Mouse (Mus musculus) frontal cortex, postnatal 25 days (tissue): Measurements from ENCODE around the gene Acadvl.
A peak's percentile ranks its signal among the peaks of the same experiment; 100 is the strongest.

ENCODE experiments used
- DNase-seq, 2 experiments: peaks; one replicate each; pipeline ENCODE4 v3.0.0; 2022; ENCODE audit warnings: low spot score in 2 of 2

The Acadvl gene

DNA sequence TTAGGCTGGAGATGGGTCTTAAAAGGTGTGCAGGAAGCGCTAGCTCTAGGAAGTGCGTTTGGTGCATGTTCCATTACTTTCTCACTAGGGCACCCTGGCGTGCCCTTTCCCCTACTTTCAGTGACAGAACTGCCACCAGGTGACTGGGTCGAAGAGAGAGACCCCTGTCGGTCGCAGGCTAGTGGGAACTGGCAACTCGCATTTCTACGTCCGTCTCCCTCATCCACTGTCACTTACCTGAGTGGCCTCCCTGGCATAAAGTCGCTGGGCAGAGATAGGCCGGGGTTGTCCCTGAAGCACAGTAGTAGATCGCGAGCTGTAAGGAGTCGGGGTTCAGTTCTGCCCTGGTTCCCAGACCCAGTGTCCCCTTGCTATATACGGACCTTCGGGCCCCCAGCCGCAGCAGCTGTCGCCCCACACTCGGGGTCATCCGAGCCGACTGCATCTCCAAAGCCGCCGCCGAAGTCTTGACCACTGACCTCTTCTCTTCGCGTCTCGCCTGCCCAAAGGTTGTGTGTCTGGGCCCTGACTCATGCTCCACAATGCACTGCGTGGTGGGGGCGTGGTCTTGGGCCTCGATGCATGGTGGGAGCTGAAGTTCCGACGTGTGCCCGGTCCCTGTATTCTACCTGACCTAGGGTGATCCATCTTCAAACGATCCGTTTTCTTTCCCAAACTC is at the start of gene Acadvl:
Acadvl (minus strand) TSS at position 532 of the 679 bp plus-strand sequence.
- peak; percentile 64 to 76 for DNase-seq

DNA sequence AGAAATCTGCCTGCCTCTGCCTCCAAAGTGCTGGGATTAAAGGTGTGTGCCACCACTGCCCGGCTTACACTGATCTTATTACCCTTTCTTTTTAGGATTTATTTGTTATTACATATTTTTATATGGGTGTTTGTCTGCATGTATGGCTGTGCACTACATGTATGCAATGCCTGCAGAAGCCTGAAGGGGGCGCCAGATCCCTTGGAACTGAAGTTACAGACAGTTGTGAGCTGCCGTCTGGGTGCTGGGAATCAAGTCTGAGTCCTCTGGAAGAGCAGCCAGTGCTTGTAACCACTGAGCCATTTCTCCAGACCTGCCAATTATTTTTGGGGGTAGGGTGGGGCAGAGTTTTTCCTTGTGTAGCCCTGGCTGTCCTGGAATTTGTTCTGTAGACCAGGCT is 47.8 kb upstream of the Acadvl start:
- DNase-seq, result no peak

DNA sequence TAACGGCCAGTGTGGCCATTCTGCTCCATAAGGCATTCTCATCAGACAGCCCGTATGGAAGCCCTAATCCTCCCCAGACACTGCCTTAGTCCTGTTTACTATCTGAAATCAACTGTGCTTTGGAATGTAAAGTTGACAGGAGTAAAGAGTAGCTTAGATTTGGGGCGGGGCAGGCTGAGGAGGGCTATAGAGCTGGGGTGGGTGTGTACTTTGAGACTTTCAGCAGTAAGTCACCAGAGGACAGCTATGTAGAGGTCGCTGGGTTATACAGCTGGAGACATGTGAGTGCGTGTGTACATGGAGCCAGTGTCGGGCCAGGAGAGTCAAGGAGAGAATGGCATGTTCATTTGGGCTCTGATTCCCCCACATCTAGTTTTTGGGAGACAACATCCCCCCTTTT is 44.7 kb upstream of the Acadvl start:
- no peak for DNase-seq

DNA sequence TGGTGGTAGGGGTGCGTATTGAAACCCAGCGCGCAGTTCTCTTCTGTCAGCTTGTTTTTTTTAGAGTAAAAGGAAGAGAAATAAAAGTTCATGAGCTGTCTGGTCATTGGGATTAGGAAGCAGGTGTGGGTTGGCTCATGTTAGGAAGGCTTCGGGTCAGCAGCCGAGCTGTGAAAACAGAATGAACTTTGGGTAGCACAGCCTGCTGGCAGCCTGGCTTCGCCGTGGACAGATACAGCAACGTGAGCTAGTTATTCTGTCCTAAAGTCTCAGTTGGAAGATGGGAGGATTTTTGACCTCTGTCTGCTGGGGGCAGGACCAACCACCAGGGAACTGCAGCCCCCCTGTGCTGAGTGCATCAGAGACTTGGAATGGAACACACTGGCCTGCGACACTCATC is 42.6 kb upstream of the Acadvl start:
- DNase-seq, result no peak

DNA sequence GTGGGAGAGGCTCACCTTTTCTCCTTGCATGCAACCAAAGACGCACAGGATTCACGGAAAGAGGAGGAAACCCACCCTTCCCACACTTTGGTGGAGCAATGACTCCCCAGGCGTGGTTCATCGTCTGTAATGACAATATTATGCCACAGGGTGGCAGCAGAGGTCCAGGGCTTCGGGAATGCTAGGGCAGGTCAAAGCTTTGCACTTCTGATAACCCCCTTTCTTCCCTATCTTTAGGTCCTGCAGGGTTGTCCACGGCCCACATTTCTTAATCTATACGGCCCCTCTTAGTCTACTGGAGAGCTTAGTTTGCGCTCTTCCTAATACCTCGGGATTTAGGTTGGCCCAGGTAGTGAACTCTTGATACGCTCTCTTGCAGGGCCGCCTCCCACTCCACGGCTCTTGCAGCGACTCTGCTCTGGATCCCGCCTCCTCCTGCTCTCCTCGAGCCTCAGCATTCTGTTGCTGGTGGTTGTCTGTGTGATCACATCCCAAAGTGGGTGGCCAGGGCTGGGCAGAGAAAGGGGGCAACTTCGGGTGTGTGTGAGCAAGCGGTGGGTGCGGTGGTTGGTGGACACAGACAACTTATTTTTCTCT is 40.5 kb upstream of the Acadvl start:
- DNase-seq, result peak; percentile 49 to 56

DNA sequence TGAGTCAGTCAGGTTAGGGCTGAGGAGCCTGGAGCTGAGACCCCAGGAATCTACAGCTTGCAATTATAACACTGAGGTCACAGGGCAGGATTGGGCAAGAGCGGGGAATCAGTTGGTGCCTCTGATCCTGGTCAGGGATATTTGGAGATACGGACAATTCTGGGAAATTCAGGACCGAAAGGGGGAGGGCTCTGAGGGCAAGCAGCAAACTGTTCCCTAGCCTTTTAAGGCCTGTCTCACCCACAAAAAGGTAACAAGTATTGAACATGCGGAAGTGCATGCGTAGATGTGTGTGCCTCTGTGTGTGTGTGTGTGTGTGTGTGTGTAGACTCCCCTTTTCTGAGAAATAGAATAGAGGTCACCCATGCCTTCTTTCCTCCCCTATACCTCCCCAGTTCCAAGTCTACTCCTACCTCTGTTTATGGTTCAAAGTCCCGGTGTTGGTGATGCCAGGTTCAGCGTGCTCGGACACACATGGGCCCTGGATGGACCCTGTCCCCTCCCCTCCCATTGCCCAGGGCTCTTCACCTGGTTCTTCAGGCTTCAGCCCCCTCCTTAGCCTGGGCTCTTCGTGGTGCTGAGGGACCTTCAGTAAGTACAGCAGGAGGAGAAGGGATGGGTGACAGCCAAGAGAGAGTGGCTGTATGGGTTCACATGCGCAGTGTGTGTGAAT is 38.8 kb upstream of the Acadvl start, which contains the start of gene Asgr1:
Asgr1 (plus strand) TSS at position 188 of the 673 bp plus-strand sequence.
- DNase-seq, result no peak

DNA sequence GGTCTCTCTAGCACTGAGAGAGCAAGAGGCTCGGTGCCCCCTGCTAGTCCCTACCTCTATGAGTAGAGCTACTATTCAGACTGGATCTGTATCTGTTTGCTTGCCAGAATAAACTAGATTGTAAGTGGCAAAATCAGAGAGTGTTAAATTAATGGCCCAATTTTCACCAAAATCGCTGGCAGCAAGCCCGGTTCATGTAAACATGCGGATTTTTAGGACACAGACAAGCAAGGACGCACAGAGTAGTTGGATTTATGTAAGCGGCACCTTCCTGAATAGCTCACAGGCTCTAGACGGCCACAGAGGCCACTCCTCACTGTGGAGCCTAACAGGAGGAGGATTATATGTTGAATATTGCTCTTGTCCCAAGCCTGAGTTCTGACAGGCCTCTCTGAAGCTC is 37.9 kb upstream of the Acadvl start:
- no peak for DNase-seq

DNA sequence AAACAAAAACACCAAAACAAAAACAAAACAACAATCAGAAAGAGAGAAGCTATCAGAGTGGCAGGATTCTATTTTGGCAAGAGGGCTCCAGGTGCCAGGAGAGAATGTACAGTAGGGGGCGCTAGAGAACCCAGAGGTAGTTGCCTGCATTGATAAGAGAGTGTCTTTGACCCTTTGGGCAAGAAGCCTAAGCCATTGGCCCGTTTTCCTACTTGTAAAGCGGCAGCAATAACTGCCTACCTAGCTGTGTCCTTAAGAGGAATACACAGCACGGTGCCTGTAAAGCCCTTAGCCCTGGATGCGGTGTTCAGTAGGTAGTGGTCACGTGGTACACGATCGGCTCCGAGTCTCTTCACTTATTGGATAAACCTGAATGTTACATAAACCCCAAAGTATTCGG is 34.6 kb upstream of the Acadvl start:
- no peak for DNase-seq

DNA sequence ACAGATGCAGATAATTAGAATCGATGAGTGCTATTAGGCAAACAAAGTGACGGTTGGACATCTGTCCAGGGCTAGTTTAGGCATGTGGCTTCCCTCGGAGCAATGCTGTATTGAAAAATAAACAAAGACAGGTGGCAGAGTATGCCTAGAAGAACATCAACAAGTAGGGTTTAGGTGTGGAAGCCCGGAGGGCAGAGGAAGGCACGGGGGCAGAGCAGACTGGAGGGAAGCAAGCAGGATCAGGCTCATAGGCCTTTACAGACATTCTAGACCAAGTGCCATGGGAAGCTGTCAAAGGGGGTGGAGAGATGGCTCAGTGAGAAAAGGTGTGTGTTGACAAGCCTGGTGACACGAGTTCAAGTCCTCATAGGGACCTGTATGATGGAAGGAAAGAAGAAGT is 34.2 kb upstream of the Acadvl start:
- DNase-seq, result no peak

DNA sequence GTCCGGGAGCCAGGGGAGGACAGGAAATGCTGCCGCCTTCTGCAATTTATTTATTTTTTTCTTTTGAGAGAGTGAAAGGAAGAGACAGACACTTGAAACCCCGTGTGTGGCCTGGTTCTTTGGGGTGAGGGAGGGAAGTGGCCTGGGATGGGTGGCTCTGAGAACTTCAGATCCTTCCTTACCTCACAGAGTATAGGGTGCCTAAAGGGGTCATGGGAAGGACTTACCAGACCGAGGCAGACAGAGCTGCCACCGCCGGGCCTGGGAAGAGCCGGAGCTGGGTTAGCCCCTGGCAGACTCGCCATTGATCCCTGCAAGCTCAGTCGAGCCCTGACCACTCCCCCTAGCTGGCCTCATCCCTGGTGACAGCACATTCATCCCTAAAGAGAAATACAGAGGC is 30.2 kb upstream of the Acadvl start:
- no peak for DNase-seq

DNA sequence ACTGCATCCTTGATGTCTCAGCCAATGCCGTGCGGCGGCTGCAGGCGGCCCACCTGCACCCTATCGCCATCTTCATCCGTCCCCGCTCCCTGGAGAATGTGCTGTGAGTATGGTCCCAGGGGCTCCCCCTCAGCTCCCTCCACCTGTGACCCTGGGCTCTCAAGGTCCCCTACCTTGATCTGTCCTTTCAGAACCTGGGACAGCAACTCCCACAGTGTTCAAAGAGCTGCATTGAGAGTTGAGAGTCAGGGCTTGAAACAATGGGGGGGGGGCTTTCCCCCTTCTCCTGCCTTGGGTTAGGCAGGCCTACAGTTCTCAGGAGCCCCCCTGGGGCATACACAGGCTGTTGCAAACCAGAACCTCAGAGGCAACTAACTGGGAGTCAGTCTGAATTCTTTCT is 28.5 kb upstream of the Acadvl start:
- no peak for DNase-seq

DNA sequence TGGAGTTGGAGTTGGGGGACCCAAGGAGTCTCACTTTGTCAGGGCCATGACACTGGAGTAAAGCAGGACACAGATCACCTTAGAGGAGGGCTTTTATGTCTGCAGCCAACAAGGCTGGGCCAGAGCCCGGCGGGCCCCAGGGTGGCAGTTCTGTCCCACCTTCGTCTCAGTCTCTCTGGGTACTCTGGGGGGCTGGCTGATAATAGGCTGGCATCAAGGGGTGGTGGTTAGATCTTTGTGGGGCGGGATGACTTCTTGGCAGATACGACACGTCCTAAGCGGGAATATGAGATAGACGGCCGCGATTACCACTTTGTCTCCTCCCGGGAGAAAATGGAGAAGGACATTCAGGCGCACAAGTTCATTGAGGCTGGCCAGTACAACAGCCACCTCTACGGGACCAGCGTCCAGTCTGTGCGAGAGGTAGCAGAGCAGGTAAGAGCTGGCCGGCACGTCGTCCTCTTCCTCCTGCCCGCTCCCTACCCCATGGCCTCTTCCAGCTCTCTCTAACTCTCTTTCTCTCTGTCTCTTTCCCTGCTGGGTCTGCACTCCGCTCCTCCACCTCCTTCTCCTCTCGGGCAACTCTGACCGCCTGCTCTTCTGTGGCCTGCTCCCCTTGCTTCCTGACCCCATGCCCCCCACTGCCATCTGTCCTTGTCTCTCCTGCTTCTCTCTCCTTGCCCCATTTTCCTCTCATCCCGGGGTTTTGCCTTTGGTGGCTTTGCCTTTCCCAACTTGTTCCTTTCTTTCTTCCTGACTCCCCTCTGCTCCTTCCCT is 27.3 kb upstream of the Acadvl start:
- DNase-seq, result no peak

DNA sequence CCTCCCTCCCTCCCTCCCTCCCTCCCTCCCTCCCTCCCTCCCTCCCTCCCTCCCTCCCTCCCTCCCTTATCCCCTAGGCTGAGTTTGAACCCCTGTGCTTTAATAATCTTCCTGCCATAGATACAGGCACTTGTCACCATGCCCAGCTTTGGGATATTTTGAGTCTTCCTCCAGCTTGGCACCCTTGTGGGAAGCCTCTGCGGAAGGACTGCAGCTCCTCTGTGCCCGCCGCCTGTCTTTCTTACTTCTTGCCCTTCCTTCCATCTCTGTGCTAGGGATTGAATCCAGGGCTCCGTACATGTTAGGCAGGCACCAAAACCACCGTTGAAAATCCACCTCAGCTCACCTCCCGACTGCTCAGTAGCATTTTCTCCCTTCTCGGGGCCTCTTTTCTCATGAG is 25.0 kb upstream of the Acadvl start:
- DNase-seq, result no peak

DNA sequence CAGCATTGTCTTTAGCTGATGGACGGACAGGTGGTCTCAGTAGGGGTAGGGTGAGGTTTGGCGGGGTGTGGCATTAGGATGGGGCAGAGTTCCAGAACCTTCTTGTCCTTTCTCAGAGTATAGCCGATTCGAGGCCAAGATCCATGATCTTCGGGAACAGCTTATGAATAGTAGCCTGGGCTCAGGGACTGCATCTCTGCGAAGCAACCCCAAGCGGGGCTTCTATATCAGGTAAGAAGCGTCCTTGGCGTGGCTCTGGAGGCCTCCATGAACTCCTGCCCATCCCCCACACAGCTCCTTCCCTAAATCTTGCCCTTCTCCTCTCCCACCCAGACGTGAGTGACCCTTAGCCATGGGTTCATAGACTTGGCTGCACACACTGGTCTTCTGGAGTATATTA is 24.4 kb upstream of the Acadvl start:
- no peak for DNase-seq

DNA sequence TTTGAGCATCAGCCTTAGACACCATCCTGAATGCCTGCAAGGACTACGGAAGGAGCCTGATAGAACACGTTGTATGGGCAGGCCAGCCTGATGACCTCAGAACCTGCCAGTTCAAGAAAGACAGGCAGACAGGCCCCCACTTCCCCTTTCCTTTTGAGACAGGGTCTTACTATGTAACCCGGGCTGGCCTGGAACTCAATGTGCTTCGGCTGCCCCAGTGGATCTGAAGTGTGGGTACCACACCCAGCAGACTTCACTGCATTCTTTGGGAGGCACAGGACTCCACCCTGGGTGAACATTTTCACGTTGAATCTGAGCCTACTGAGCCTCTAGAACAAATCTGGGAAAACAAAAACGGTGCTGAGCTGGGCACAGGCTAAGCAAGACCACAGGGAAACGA is 23.0 kb upstream of the Acadvl start:
- no peak for DNase-seq

DNA sequence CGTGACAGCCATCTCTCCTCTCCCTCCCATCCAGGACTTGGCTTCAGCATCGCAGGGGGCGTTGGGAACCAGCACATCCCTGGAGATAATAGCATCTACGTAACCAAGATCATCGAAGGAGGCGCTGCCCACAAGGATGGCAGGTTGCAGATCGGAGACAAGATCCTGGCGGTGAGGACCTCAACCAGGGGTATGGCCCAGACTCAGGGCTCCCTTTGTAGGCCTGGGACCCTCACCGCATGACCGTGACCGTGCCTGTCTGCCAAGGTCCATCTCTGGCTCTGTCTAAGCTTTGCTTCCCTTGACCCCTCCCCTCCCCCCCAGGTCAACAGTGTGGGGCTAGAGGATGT is 16.1 kb upstream of the Acadvl start:
- no peak for DNase-seq

DNA sequence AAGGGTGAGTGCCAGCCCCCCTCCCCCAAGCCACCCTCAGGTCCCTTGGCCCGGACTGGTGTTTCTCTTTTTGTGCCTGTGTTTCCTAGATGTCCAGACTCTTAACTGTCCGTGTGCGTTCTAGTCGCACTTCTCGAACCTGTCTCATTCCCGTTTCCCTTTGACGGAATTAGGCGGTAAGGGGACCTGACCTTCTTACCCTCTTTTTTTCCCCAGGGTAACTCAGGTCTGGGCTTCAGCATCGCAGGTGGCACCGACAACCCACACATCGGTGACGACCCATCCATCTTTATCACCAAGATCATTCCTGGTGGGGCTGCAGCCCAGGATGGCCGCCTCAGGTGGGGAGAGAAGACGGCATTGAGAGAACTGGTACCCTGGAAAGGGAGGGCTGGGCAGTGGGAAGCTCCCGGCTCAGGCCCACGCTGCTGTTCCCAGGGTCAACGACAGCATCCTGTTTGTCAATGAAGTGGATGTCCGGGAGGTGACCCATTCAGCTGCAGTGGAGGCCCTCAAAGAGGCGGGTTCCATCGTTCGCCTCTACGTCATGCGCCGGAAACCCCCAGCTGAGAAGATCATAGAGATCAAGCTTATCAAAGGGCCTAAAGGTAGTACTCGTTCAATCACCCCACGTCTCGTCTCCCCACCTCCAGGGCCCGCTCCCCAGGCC is 15.6 kb upstream of the Acadvl start:
- no peak for DNase-seq

DNA sequence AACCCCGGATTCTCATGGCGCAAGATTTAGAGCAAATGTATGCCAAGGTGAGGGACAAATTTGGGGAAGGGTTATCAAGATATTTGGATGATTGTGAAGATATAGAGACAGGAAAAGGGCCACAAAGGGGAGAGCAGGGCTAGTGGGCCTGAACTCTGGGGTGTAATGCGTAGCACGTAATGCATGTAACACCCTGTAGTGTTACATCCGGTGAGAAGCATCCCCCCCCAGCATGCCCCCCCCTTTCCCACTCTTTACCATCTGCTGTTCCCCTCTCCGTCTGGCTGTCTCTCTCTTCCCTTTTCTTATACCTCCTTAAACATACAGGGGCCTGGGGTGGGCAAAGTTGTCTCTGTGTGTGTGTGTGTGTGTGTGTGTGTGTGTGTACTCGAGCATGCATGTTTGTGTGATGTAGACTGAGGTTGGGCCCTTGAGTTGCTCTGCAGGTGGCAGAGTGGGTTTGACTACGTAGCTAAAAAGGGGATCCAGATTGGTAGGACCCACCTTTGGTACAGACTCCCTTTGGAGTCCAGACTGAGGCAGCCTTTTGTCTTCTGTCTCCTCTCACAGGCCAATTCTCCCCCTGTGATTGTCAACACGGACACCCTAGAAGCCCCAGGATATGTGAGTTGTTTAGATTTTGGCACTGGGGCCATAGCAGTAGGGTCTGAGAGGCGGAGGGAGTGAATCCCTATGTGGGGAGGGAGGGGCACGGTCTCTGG is 14.8 kb upstream of the Acadvl start:
- DNase-seq, result no peak

DNA sequence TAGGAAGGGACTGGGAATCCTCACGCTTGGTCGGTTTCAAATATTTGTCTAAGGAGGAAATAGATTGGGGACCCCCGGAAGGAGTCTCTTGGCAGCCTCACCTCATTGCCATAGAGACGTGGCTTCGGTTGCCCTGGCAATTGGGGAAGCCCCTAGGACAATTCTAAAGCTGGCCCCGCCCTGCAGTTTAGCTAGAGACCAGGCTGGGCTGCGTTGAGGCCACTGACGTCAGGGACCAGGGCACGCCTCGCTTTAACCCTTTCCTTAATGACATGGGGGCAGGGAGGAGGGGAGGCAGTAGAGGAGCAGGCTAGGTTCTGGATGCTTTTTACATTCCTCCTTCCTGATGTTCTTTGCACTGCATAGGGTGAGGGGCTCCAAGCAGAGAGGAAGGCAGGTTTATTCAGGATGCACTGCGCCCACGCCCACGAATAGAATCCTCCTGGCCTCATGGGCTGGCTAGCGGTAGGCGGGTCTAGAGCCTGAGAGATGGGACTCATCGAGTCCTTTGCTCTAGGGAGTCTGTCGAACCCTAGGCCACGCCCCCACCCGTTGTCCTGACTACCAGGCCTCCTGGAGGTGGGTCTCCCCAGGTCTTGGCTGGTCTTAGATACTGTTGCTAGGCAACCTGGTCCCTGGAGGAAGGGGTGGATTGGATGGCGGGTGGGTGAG is 14.1 kb upstream of the Acadvl start:
- DNase-seq, result peak; percentile 62 to 76

DNA sequence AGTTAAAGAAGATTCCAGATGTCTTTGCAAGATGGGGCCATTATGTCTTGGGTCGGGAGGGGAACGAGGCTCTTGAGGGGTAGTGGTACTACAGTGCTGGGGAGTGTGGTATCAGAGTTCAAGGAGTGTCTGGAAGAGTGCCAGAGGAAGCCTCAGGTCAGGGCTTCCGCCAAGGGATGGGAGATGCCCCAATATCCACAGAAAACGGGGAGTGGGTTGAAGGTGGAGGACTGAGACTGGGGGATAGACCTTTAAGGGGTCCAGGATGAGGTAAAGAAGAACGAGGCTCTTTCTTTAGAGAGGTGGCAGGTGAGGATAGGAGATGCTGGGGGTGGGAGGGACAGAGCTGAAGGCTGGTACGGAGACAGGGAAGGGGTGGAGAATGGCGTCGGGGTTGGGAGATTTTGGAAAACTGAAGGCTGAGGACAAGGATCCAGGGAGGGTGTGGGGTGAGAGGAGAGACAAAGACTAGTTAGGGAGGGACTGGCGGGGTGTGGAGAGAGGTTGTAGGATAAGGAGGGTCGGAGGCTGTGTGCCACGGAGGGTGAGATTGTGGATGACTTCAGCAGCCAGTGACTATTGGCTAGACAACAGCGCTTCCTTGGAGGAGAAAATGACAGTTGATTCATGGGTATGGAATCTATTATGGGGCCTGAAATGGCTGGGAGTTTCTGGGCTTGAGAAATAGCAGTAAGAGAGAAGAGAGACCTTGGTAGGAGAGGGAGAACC is 13.4 kb upstream of the Acadvl start:
- no peak for DNase-seq
